Mouse (Mus musculus) forebrain, embryonic 16.5 days (tissue): ENCODE measurements at regions not wholly inside any gene's neighbourhood (a gene's known extent, or its start where the extent isn't known, plus 50 kb on each side); places are given as distances from the start of the nearest gene placed in this dataset.

Experiments used
- ATAC-seq: fragments of 200-750 bp; cut with Nextera tagmentation; 2 replicates; pipeline ENCODE4 v1.8.0; 2017; ENCODE audit warnings: mild to moderate bottlenecking, moderate library complexity
- H3K27ac ChIP-seq: fragments of 300-500 bp; sonication (generic); 2 replicates; pipeline ENCODE4 v1.5.1; 2014; ENCODE audit warnings: low read length, control low read depth
- H3K27me3 ChIP-seq: fragments of 300-500 bp; sonication (generic); replicated peaks from 2 replicates; pipeline ENCODE4 v1.6.1; 2014; ENCODE audit warnings: low read length; ENCODE audit not compliant: control insufficient read depth, insufficient read depth
- H3K36me3 ChIP-seq: fragments of 300-500 bp; sonication (generic); 2 replicates; pipeline ENCODE4 v1.6.1; 2014; ENCODE audit not compliant: control insufficient read depth, insufficient read depth
- H3K4me1 ChIP-seq: fragments of 300-500 bp; sonication (generic); replicated peaks from 2 replicates; pipeline ENCODE4 v1.6.1; 2014; ENCODE audit warnings: low read length; ENCODE audit not compliant: control insufficient read depth, insufficient read depth
- H3K4me2 ChIP-seq: fragments of 300-500 bp; sonication (generic); 2 replicates; pipeline ENCODE4 v1.6.1; 2014; ENCODE audit warnings: mild to moderate bottlenecking, low read length, control low read depth
- H3K4me3 ChIP-seq: fragments of 300-500 bp; sonication (generic); replicated peaks from 2 replicates; pipeline ENCODE4 v1.5.1; 2014; ENCODE audit warnings: mild to moderate bottlenecking, low read length, control low read depth
- H3K9ac ChIP-seq: fragments of 300-500 bp; sonication (generic); replicated peaks from 2 replicates; pipeline ENCODE4 v1.6.1; 2014; ENCODE audit warnings: low read depth, low read length, control low read depth
- H3K9me3 ChIP-seq: fragments of 300-500 bp; sonication (generic); 2 replicates; pipeline ENCODE4 v1.6.1; 2016; ENCODE audit warnings: low read length; ENCODE audit not compliant: control insufficient read depth
- WGBS: fragments of 180-500 bp; shearing (Covaris S2); extraction: QIAGEN DNeasy Blood & Tissue Kit; methylation state at CpG from one replicate; pipeline ENCODE4 v1.1.7; 2014; 5-methylcytosine and 5-hydroxymethylcytosine counted together

- H3K9me3 ChIP-seq, result no peaks in the 10 kb centered on the region
- no peak overlapping the region for H3K4me2 ChIP-seq
- no peaks in the 10 kb centered on the region for H3K36me3 ChIP-seq
- WGBS, result 49% methylated on average over 3 of the region's 3 CpGs
- ATAC-seq, result peak; percentile 81
- no peaks in the 10 kb centered on the region for H3K27me3 ChIP-seq
- no peak overlapping the region for H3K9ac ChIP-seq
- no peak overlapping the region for H3K4me3 ChIP-seq
- no peak overlapping the region for H3K27ac ChIP-seq
- H3K4me1 ChIP-seq, result no peaks in the 10 kb centered on the region
Observed at GRCm38 (mm10) chr16:58068654-58069271, 314.2 kb upstream of the Col8a1 start.

DNA sequence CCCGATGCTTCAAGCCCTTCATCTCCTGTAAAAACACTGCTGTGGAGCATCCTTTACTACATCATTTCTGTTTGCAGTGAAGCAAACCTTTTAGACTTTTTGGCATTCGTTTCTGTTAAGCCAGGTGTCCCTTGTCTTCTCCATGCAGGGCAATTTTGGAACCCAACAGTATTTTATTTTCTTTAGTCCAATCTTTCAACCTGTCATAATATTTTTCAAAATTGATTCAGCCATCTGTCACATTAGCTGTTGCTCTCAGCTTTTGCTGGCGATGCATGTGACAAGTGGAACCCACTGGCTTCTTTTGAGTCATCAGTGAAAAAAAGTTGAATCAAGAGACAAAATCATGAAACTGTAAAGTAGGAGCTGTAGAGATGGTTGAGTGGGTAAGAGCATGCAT, 317.9 kb upstream of the Col8a1 start:
- Histone ChIP-seq H3K4me1 (no peaks in the 10 kb centered on the region), H3K4me3 (no peak overlapping the region), H3K9me3 (no peaks in the 10 kb centered on the region), H3K9ac (no peak overlapping the region), H3K4me2 (no peak overlapping the region), H3K36me3 (no peaks in the 10 kb centered on the region), H3K27me3 (no peaks in the 10 kb centered on the region), H3K27ac (no peak overlapping the region)
- WGBS, result 65% methylated on average over 3 of the region's 3 CpGs
- peak; percentile 36; the same call in 1 of the 2 replicates for ATAC-seq

- Histone ChIP-seq H3K4me1 (no peaks in the 10 kb centered on the region), H3K9ac (no peak overlapping the region), H3K27ac (no peak overlapping the region), H3K27me3 (no peaks in the 10 kb centered on the region), H3K4me3 (no peak overlapping the region), H3K9me3 (no peaks in the 10 kb centered on the region), H3K4me2 (no peak overlapping the region), H3K36me3 (no peaks in the 10 kb centered on the region)
- no peak for ATAC-seq
- WGBS, result 56% methylated on average over 4 of the region's 4 CpGs
Observed at GRCm38 (mm10) chr16:58100351-58100750, 307.9 kb upstream of the Dcbld2 start.

DNA sequence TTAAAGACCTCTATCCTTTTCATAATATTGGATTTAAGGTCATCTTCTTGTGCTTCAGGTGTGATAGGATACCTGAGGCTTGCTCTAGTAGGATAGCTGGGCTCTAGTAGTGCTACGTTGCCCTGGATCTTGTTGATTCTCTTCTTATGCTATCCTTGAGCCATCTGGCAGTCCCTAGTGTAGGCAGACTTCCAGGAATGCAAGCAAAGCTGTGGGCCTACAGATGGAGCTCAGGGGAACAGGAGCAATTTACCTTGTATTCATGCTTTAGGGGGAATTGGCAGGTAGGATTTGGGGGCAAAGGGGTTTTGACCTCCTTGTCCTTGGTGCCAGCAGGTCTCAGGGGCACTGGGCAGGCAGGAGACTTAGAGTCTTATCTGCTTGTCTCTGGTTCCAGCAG, 297.8 kb upstream of the Dcbld2 start:
- Histone ChIP-seq H3K4me3 (no peak overlapping the region), H3K4me1 (no peaks in the 10 kb centered on the region), H3K4me2 (no peak overlapping the region), H3K9ac (no peak overlapping the region), H3K36me3 (no peaks in the 10 kb centered on the region), H3K9me3 (no peaks in the 10 kb centered on the region), H3K27me3 (no peaks in the 10 kb centered on the region), H3K27ac (no peak overlapping the region)
- WGBS, result 55% methylated on average over 1 of the region's 1 CpGs
- no peak for ATAC-seq

GRCm38 (mm10) chr16:58126086-58126485, 282.2 kb upstream of the Dcbld2 start:
- 80% methylated on average over 1 of the region's 1 CpGs for WGBS
- no peaks in the 10 kb centered on the region for H3K9me3 ChIP-seq
- no peak overlapping the region for H3K4me3 ChIP-seq
- ATAC-seq, result no peak
- no peaks in the 10 kb centered on the region for H3K4me1 ChIP-seq
- no peak overlapping the region for H3K9ac ChIP-seq
- no peak overlapping the region for H3K4me2 ChIP-seq
- H3K36me3 ChIP-seq, result no peaks in the 10 kb centered on the region
- H3K27ac ChIP-seq, result no peak overlapping the region
- H3K27me3 ChIP-seq, result no peaks in the 10 kb centered on the region

DNA sequence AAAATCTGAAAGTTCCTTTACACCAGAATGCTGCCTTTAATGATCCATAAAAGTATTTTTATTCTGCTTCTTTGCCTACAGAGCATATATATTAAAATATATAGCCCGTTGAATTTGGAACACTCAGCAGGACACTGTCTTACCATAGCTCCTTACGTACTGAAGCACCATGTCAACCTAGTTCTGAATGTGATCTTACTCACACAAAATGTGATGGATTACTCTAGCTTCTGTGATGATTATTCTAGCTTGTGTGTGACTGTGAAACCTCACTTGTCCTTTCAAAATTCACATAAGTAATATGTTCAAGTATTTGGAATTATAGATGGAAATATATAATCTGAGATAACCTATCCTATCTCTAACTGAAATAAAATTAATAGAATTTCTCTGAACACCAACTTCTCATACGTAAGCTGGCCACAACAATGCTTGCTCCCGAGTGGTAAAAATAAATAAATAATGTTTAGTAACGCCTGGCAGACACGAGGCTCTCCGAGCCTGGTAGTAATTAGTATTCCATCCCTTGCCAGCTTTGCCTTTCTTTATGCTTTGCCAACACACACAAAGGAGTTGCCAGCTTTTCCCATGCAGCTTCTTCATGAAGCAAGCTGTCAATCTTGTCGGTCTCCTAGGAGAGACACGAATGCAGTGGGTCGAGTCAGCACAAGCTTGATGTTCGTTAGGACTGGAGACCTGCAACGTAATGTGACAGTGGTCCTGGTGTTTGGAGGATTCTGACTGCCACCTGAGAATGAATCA, 271.9 kb upstream of the Dcbld2 start:
- no peaks in the 10 kb centered on the region for H3K36me3 ChIP-seq
- H3K9ac ChIP-seq, result no peak overlapping the region
- no peaks in the 10 kb centered on the region; the same call in 1 of the 2 replicates for H3K27me3 ChIP-seq
- 0 out of 2 replicates have a peak overlapping the region, but pooled peaks have one; percentile 3 for H3K4me3 ChIP-seq
- H3K4me2 ChIP-seq, result peak overlapping the region; percentile 38
- H3K9me3 ChIP-seq, result no peaks in the 10 kb centered on the region
- H3K27ac ChIP-seq, result no peak overlapping the region
- peak; percentile 97 for ATAC-seq
- WGBS, result 19% methylated on average over 12 of the region's 12 CpGs
- peaks cover 4% of the 10 kb centered on the region; the same call in 1 of the 2 replicates for H3K4me1 ChIP-seq

DNA sequence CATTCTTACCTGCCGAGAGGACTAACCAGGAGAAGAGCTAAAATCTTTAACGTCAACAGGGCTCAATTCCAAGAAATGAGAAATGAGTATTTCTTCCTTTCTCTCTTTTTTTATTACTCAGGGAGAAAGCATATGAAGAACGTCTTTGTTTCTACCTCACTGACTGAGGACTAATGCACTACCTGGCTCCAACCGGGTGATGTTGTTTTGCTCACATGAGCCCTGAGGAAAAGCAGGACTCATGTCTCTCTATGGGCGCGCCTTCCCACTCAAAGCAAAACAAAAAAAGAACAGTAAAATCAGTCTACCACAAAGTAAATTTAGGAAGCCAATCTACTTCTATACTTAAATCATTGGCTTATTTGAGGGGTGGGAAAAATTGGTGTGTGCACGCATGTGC, 271.3 kb upstream of the Dcbld2 start:
- no peaks in the 10 kb centered on the region; the same call in 1 of the 2 replicates for H3K27me3 ChIP-seq
- H3K4me3 ChIP-seq, result 0 out of 2 replicates have a peak overlapping the region, but pooled peaks have one; percentile 3
- peak overlapping the region; percentile 38 for H3K4me2 ChIP-seq
- no peaks in the 10 kb centered on the region for H3K36me3 ChIP-seq
- peak; percentile 41; the same call in 1 of the 2 replicates for ATAC-seq
- H3K4me1 ChIP-seq, result peaks cover 4% of the 10 kb centered on the region; the same call in 1 of the 2 replicates
- 61% methylated on average over 7 of the region's 7 CpGs for WGBS
- no peaks in the 10 kb centered on the region for H3K9me3 ChIP-seq
- H3K27ac ChIP-seq, result no peak overlapping the region
- H3K9ac ChIP-seq, result no peak overlapping the region

GRCm38 (mm10) chr16:58137728-58138279, 270.4 kb upstream of the Dcbld2 start:
- no peaks in the 10 kb centered on the region; the same call in 1 of the 2 replicates for H3K27me3 ChIP-seq
- no peak overlapping the region for H3K4me3 ChIP-seq
- no peak overlapping the region for H3K27ac ChIP-seq
- H3K4me1 ChIP-seq, result peaks cover 4% of the 10 kb centered on the region; the same call in 1 of the 2 replicates
- no peak overlapping the region for H3K9ac ChIP-seq
- no peak overlapping the region for H3K4me2 ChIP-seq
- no peaks in the 10 kb centered on the region for H3K9me3 ChIP-seq
- no peak for ATAC-seq
- no peaks in the 10 kb centered on the region for H3K36me3 ChIP-seq
- 78% methylated on average over 4 of the region's 4 CpGs for WGBS

GRCm38 (mm10) chr16:58146479-58146878, 261.8 kb upstream of the Dcbld2 start:
- no peak for ATAC-seq
- H3K4me2 ChIP-seq, result no peak overlapping the region
- no peaks in the 10 kb centered on the region for H3K36me3 ChIP-seq
- H3K4me3 ChIP-seq, result no peak overlapping the region
- H3K27me3 ChIP-seq, result no peaks in the 10 kb centered on the region
- no peak overlapping the region for H3K27ac ChIP-seq
- no peaks in the 10 kb centered on the region for H3K9me3 ChIP-seq
- WGBS, result 47% methylated on average over 6 of the region's 6 CpGs
- no peaks in the 10 kb centered on the region for H3K4me1 ChIP-seq
- H3K9ac ChIP-seq, result no peak overlapping the region
